Mouse (Mus musculus): ENCODE measurements around the gene Dock8.

- no peak for TF ChIP-seq CTCF (conservative IDR thresholded peaks at IDR 0.05; ENCODE audit: insufficient read depth, insufficient read length, low read depth, low read length)
- no peak for TF ChIP-seq POLR2A (IDR thresholded peaks at IDR 0.05; ENCODE audit: low read depth, low read length)
Observed at GRCm38 (mm10) chr19:25145116-25145515, 145.8 kb downstream of the Dock8 start.
